Mouse (Mus musculus): ENCODE results near the gene Mterf1a. TPM values are rescaled to one million over a fixed set of nuclear protein-coding genes. Genes with fewer than 3 reads are reported as not detected.
"Not testable (repeated sequence)": the region's sequence is repeated elsewhere in the genome, so short reads cannot be mapped to it uniquely, and the experiment has no call there.

Mterf1a gene
- polyA plus RNA-seq, 1 experiment from 2014 or later: 8.6 TPM

GRCm38 (mm10) chr5:3926666-3927065 is 32.9 kb upstream of the Mterf1a start:
- no peak overlapping the region for H3K27ac ChIP-seq (replicated peaks)

GRCm38 (mm10) chr5:3922350-3922749 is 28.6 kb upstream of the Mterf1a start:
- H3K9me3 ChIP-seq: no peaks in the 10 kb centered on the region
- no peaks in the 10 kb centered on the region for H3K27me3 ChIP-seq (replicated peaks; ENCODE audit: low read depth, poor library complexity, severe bottlenecking)
- H3K27ac ChIP-seq (replicated peaks): no peak overlapping the region
- H3K36me3 ChIP-seq (replicated peaks): no peaks in the 10 kb centered on the region
- H3K4me3 ChIP-seq: no peak overlapping the region
- H3K4me1 ChIP-seq: peaks cover 3% of the 10 kb centered on the region
- DNase-seq (ENCODE audit: low spot score): no peak
- WGBS: 88% methylated on average over 2 of the region's 2 CpGs

More at GRCm38 (mm10) chr5:3926666-3927065, 32.9 kb upstream of the Mterf1a start:
- Histone ChIP-seq H3K4me1 (peaks cover 27% of the 10 kb centered on the region), H3K27me3 (replicated peaks; ENCODE audit: low read depth, poor library complexity, severe bottlenecking) (no peaks in the 10 kb centered on the region), H3K9me3 (no peaks in the 10 kb centered on the region), H3K4me3 (no peak overlapping the region), H3K36me3 (replicated peaks) (no peaks in the 10 kb centered on the region)
- no peak for DNase-seq (ENCODE audit: low spot score)
- 50% methylated on average over 4 of the region's 4 CpGs for WGBS

DNA sequence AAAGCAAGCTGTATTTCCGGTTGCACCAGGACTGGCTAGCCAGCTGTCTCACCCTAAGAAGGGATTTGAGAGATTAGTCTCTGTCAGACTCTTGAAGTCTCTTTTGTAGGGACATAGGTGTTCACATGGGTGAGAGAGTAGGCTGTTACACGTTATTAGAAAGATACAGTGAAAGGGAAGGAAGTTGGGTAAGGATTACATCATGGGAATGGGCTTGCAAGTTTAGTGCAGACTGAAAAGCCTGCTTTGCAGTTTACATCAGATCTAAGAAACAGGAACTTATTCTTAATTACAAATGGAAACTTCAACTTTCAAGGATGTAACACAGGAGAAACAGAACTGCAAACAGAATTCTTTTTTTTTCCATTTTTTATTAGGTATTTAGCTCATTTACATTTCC is 11.7 kb upstream of the Mterf1a start:
- Histone ChIP-seq H3K4me3 (no peak overlapping the region), H3K4me1 (no peaks in the 10 kb centered on the region), H3K27me3 (replicated peaks; ENCODE audit: low read depth, poor library complexity, severe bottlenecking) (no peaks in the 10 kb centered on the region), H3K36me3 (replicated peaks) (no peaks in the 10 kb centered on the region), H3K27ac (replicated peaks) (no peak overlapping the region), H3K9me3 (no peaks in the 10 kb centered on the region)
- 61% methylated on average over 2 of the region's 2 CpGs for WGBS
- DNase-seq (ENCODE audit: low spot score): no peak

DNA sequence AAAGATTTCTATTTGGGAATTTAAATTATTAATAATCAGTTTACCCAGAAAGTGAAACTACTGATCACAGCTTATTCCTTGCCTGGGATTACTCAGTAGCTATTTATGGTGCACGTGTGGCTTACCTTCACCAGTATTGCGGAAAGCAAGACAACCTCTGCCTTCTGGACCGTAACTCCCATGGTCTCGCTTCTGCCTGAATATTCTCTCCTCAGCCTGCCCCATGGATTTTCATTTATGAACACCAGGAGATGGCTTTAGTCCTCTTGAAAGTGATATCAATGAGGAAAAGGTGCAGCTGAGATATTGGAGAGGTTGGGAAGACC is 524 bp upstream of the Mterf1a start:
- H3K27ac ChIP-seq (replicated peaks); DNase-seq (ENCODE audit: low spot score); H3K36me3 ChIP-seq (replicated peaks); H3K9me3 ChIP-seq; H3K27me3 ChIP-seq (replicated peaks; ENCODE audit: low read depth, poor library complexity, severe bottlenecking); H3K4me1 ChIP-seq: not testable (repeated sequence)
- 93% methylated on average over 4 of the region's 4 CpGs for WGBS
- H3K4me3 ChIP-seq: peak overlapping the region; percentile 40; the same call in 1 of the 2 replicates

DNA sequence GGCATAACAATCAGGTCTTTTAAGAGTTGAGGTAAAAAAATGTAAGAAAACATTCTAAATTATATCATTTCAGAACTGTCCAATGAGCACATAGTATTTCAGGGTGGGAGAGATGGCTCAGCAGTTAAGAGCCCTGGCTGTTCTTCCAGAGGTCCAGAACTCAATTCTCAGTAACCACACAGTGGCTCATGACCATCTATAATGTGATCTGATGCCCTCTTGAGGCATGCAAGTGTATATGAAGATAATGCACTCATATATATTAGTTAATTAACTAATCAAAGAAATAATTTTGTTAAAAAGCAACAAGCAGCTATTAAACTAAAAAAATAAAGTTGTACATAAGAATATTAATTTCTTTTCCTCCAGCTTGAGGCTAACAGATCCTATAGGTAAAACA is 4.5 kb downstream of the Mterf1a start:
- DNase-seq (ENCODE audit: low spot score): no peak
- Histone ChIP-seq H3K36me3 (replicated peaks) (no peaks in the 10 kb centered on the region; the same call in 1 of the 2 replicates), H3K9me3 (no peaks in the 10 kb centered on the region), H3K27ac (replicated peaks) (no peak overlapping the region), H3K27me3 (replicated peaks; ENCODE audit: low read depth, poor library complexity, severe bottlenecking) (no peaks in the 10 kb centered on the region), H3K4me3 (no peak overlapping the region), H3K4me1 (peaks cover 5% of the 10 kb centered on the region)

GRCm38 (mm10) chr5:3886862-3887261 is 6.9 kb downstream of the Mterf1a start:
- not testable (repeated sequence) for H3K9me3 ChIP-seq; H3K27me3 ChIP-seq (replicated peaks; ENCODE audit: low read depth, poor library complexity, severe bottlenecking); H3K27ac ChIP-seq (replicated peaks); DNase-seq (ENCODE audit: low spot score); H3K36me3 ChIP-seq (replicated peaks); H3K4me3 ChIP-seq; H3K4me1 ChIP-seq
- 88% methylated on average over 7 of the region's 7 CpGs for WGBS

DNA sequence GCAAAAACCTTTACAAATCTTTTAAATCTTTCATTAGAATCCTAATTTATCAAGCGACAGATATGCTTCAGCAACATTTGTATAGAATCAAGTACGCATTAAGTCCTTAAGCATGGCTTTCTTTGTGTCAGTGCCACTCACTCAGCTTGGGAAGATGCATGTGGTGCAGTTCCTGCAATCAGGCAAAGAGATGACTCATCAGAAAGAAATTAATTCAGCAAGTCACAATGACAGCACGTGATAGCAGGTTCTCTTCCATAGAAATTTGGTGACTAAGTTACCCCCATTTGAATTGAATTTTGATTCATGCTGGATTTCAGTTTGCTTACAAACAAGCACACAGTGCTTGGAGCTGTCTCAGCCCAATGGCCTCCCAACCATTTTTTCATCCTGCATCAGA is 20.2 kb downstream of the Mterf1a start:
- Histone ChIP-seq H3K4me1 (no peaks in the 10 kb centered on the region), H3K27ac (replicated peaks) (no peak overlapping the region), H3K36me3 (replicated peaks) (no peaks in the 10 kb centered on the region), H3K27me3 (replicated peaks; ENCODE audit: low read depth, poor library complexity, severe bottlenecking) (no peaks in the 10 kb centered on the region), H3K9me3 (no peaks in the 10 kb centered on the region), H3K4me3 (no peak overlapping the region)
- no peak for DNase-seq (ENCODE audit: low spot score)
- 88% methylated on average over 3 of the region's 3 CpGs for WGBS

- H3K9me3 ChIP-seq: no peaks in the 10 kb centered on the region
- DNase-seq (ENCODE audit: low spot score): no peak
- H3K27ac ChIP-seq (replicated peaks): no peak overlapping the region
- no peak overlapping the region for H3K4me3 ChIP-seq
- no peaks in the 10 kb centered on the region for H3K4me1 ChIP-seq
- no peaks in the 10 kb centered on the region for H3K27me3 ChIP-seq (replicated peaks; ENCODE audit: low read depth, poor library complexity, severe bottlenecking)
- H3K36me3 ChIP-seq (replicated peaks): no peaks in the 10 kb centered on the region
- WGBS: 46% methylated on average over 1 of the region's 1 CpGs
Observed at GRCm38 (mm10) chr5:3872348-3872747, 21.4 kb downstream of the Mterf1a start.

- H3K4me1 ChIP-seq: no peaks in the 10 kb centered on the region
- DNase-seq (ENCODE audit: low spot score): no peak
- H3K27ac ChIP-seq (replicated peaks): no peak overlapping the region
- no peak overlapping the region for H3K4me3 ChIP-seq
- no peaks in the 10 kb centered on the region for H3K36me3 ChIP-seq (replicated peaks)
- no peaks in the 10 kb centered on the region for H3K27me3 ChIP-seq (replicated peaks; ENCODE audit: low read depth, poor library complexity, severe bottlenecking)
- no peaks in the 10 kb centered on the region for H3K9me3 ChIP-seq
- 76% methylated on average over 4 of the region's 4 CpGs for WGBS
Observed at GRCm38 (mm10) chr5:3870161-3870560, 23.6 kb downstream of the Mterf1a start.

- H3K27ac ChIP-seq (replicated peaks): 0 out of 2 replicates have a peak within 1 kb of the TSS, but pooled peaks have one; percentile 48
- DNase-seq (ENCODE audit: low spot score): peak; percentile 34
- no peaks in the 10 kb centered on the region for H3K27me3 ChIP-seq (replicated peaks; ENCODE audit: low read depth, poor library complexity, severe bottlenecking)
- WGBS: 7% methylated on average over 24 of the region's 24 CpGs
- no peaks in the 10 kb centered on the region for H3K9me3 ChIP-seq
- H3K36me3 ChIP-seq (replicated peaks): peaks cover 24% of the 10 kb centered on the region
- H3K4me3 ChIP-seq: peak within 1 kb of the TSS; percentile 59
- peaks cover 5% of the 10 kb centered on the region for H3K4me1 ChIP-seq
Observed at GRCm38 (mm10) chr5:3845026-3845425, 48.7 kb downstream of the Mterf1a start, which contains the start of gene Lrrd1. Gene Lrrd1 (plus strand): TSS chr5:3845173.

Other genes with a start within 250 kb of the Mterf1a start
- not detected in 2 replicates for gene Tmbim7, start 242.8 kb downstream of the Mterf1a start, polyA plus RNA-seq (2016; fragmentation: Nextera tagmentation; extraction: Ambion mirVana)
- gene Gatad1, start 236.7 kb downstream of the Mterf1a start, polyA plus RNA-seq (2016; fragmentation: Nextera tagmentation; extraction: Ambion mirVana): 70.3 and 72.5 TPM in 2 replicates
- gene Ankib1, start 91.0 kb downstream of the Mterf1a start, polyA plus RNA-seq (2016; fragmentation: Nextera tagmentation; extraction: Ambion mirVana): 9.2 and 9.3 TPM in 2 replicates
- 57.1 and 57.8 TPM in 2 replicates for gene Krit1, start 90.7 kb downstream of the Mterf1a start, polyA plus RNA-seq (2016; fragmentation: Nextera tagmentation; extraction: Ambion mirVana)
- gene Lrrd1, start 48.8 kb downstream of the Mterf1a start, polyA plus RNA-seq (2016; fragmentation: Nextera tagmentation; extraction: Ambion mirVana): 0.07 TPM in 1 of 2 replicates, not detected in the other
- 113 and 119 TPM in 2 replicates for gene Akap9, start 34.1 kb upstream of the Mterf1a start, polyA plus RNA-seq (2016; fragmentation: Nextera tagmentation; extraction: Ambion mirVana)
- gene Cyp51, start 210.8 kb upstream of the Mterf1a start, polyA plus RNA-seq (2016; fragmentation: Nextera tagmentation; extraction: Ambion mirVana): 105 and 113 TPM in 2 replicates